In genomic region chr15:6715237-6715636, GRCm38 (mm10) we compare ENCODE assay signal across 19 mouse cellular contexts. TPM values are rescaled to one million over a fixed set of nuclear protein-coding genes. Genes with fewer than 3 reads are reported as not detected.
DNase-seq lines count a peak whose midpoint lies in the region; ATAC-seq and TF ChIP-seq lines count a peak whose summit lies in the region.
"Had no signal": no experiment of that assay in that cellular context is flagged by ENCODE, and none has a peak within 500 bp of the region (broad histone marks: within the 10 kb centered on the region; RNA-seq: fewer than 3 reads in every experiment).

No protein-coding gene starts in this region.

- TF ChIP-seq CTCF in heart, adult 2 months (IDR thresholded peaks at IDR 0.05) = no peak

- peak overlapping the region; percentile 13 for H3K27ac ChIP-seq in heart, embryonic 16.5 days (ENCODE audit: low read length)
- H3K27ac ChIP-seq in heart, adult 2 months = no peak overlapping the region
- no peak overlapping the region for H3K27ac ChIP-seq in intestine, embryonic 16.5 days (ENCODE audit: low read length)
- no peak overlapping the region for H3K27ac ChIP-seq in midbrain, embryonic 14.5 days (replicated peaks; ENCODE audit: low read depth, low read length)
- H3K27ac ChIP-seq: forebrain, embryonic 12.5 days; gastrocnemius, adult 2 months; hindbrain, embryonic 14.5 days; kidney, postnatal 0 days had no signal

- H3K79me2 ChIP-seq in heart, adult 2 months (replicated peaks; ENCODE audit: control insufficient read depth, insufficient read depth, low read length) = peaks cover 9% of the 10 kb centered on the region

- H3K27me3 ChIP-seq in heart, embryonic 16.5 days (ENCODE audit: control insufficient read depth, insufficient read depth, low read length) = no peaks in the 10 kb centered on the region
- no peaks in the 10 kb centered on the region for H3K27me3 ChIP-seq in heart, adult 2 months (ENCODE audit: control insufficient read depth, insufficient read depth, low read length)
- H3K27me3 ChIP-seq in intestine, embryonic 16.5 days (replicated peaks; ENCODE audit: control insufficient read depth, insufficient read depth, low read length) = no peaks in the 10 kb centered on the region
- H3K27me3 ChIP-seq in midbrain, embryonic 14.5 days (ENCODE audit: control insufficient read depth, insufficient read depth, low read length) = no peaks in the 10 kb centered on the region
- H3K27me3 ChIP-seq: forebrain, embryonic 12.5 days; Patski had no signal

- peak; percentile 85 for DNase-seq in heart, adult 11 months
- DNase-seq in heart, adult 9 months (ENCODE audit: low spot score in 2 of 2) = no peak
- DNase-seq in heart, adult 2 months = no peak
- DNase-seq in retina, postnatal 1 day = no peak
- no peak for DNase-seq in midbrain, embryonic 14.5 days
- DNase-seq: adrenal gland, postnatal 10 days; cerebellum, postnatal 36 days; gastrocnemius, adult 2 months; lung, adult 2 months; lung, postnatal 4 days; thymus, postnatal 14 days had no signal

- no peak for TF ChIP-seq POLR2A in heart, adult 2 months (IDR thresholded peaks at IDR 0.05; ENCODE audit: insufficient read depth, low read depth, low read length)

- H3K9me3 ChIP-seq in heart, embryonic 16.5 days (replicated peaks; ENCODE audit: control insufficient read depth, low read length) = no peaks in the 10 kb centered on the region
- peaks cover 4% of the 10 kb centered on the region; the same call in 1 of the 2 replicates for H3K9me3 ChIP-seq in intestine, embryonic 16.5 days (ENCODE audit: control insufficient read depth, low read length)
- no peaks in the 10 kb centered on the region; the same call in 1 of the 2 replicates for H3K9me3 ChIP-seq in midbrain, embryonic 14.5 days (ENCODE audit: control insufficient read depth, low read length)

- peaks cover 5% of the 10 kb centered on the region; the same call in 1 of the 2 replicates for H3K36me3 ChIP-seq in heart, embryonic 16.5 days (ENCODE audit: control insufficient read depth, insufficient read depth)
- H3K36me3 ChIP-seq in heart, adult 2 months (ENCODE audit: control insufficient read depth, insufficient read depth, low read length) = peaks cover 11% of the 10 kb centered on the region
- no peaks in the 10 kb centered on the region for H3K36me3 ChIP-seq in intestine, embryonic 16.5 days (ENCODE audit: control insufficient read depth, insufficient read depth, low read length)
- no peaks in the 10 kb centered on the region for H3K36me3 ChIP-seq in midbrain, embryonic 14.5 days (ENCODE audit: control insufficient read depth, insufficient read depth, low read length)

- WGBS in heart, embryonic 16.5 days = 38% methylated on average over 6 of the region's 6 CpGs
- WGBS in heart, adult 2 months = 63% methylated on average over 6 of the region's 6 CpGs
- 70% methylated on average over 6 of the region's 6 CpGs for WGBS in intestine, embryonic 16.5 days
- 80% methylated on average over 6 of the region's 6 CpGs for WGBS in midbrain, embryonic 14.5 days

- intact Hi-C loops in heart, adult 2 months (cut with DNase I) = loop anchor here (10.0 kb wide), 1 partner anchor 410 kb away; no protein-coding TSS in a partner anchor

- peak overlapping the region; percentile 26 for H3K4me3 ChIP-seq in heart, embryonic 16.5 days (ENCODE audit: low read length)
- H3K4me3 ChIP-seq in heart, adult 2 months = no peak overlapping the region
- H3K4me3 ChIP-seq in intestine, embryonic 16.5 days (ENCODE audit: low read length) = no peak overlapping the region
- H3K4me3 ChIP-seq in midbrain, embryonic 14.5 days (replicated peaks; ENCODE audit: low read depth, low read length) = no peak overlapping the region
- H3K4me3 ChIP-seq: forebrain, embryonic 12.5 days; gastrocnemius, adult 2 months had no signal

- ATAC-seq in heart, embryonic 16.5 days (replicated peaks; ENCODE audit: extremely low read depth, insufficient read depth, low FRiP score) = no peak; the same call in 1 of the 2 replicates
- peak; percentile 21 for ATAC-seq in intestine, embryonic 16.5 days
- ATAC-seq in megakaryocyte progenitor cell, adult 5-6 weeks (replicated peaks; ENCODE audit: poor library complexity) = 0 out of 2 replicates have a peak, but pooled peaks have one; percentile 23
- ATAC-seq in midbrain, embryonic 14.5 days (ENCODE audit: low FRiP score, low TSS enrichment) = no peak
- ATAC-seq: Patski had no signal

- peak overlapping the region; percentile 54 for H3K4me2 ChIP-seq in heart, embryonic 16.5 days (ENCODE audit: low read depth, low read length)
- 0 out of 2 replicates have a peak overlapping the region, but pooled peaks have one; percentile 9 for H3K4me2 ChIP-seq in intestine, embryonic 16.5 days (ENCODE audit: low read depth, low read length)
- H3K4me2 ChIP-seq in midbrain, embryonic 14.5 days (ENCODE audit: low read length) = no peak overlapping the region
- H3K4me2 ChIP-seq: forebrain, embryonic 12.5 days; hindbrain, embryonic 14.5 days; midbrain, embryonic 11.5 days had no signal

- peaks cover 36% of the 10 kb centered on the region for H3K4me1 ChIP-seq in heart, embryonic 16.5 days (ENCODE audit: control insufficient read depth, insufficient read depth, low read length)
- peaks cover 8% of the 10 kb centered on the region for H3K4me1 ChIP-seq in heart, adult 2 months (ENCODE audit: control insufficient read depth, insufficient read depth, low read length)
- H3K4me1 ChIP-seq in intestine, embryonic 16.5 days (ENCODE audit: control insufficient read depth, insufficient read depth, low read length) = peaks cover 36% of the 10 kb centered on the region
- H3K4me1 ChIP-seq in midbrain, embryonic 14.5 days (ENCODE audit: control insufficient read depth, insufficient read depth, low read length) = peaks cover 15% of the 10 kb centered on the region; the same call in 1 of the 2 replicates

- peak overlapping the region; percentile 22 for H3K9ac ChIP-seq in heart, embryonic 16.5 days (ENCODE audit: low read length)
- no peak overlapping the region for H3K9ac ChIP-seq in heart, adult 2 months (ENCODE audit: low read depth, low read length)
- no peak overlapping the region for H3K9ac ChIP-seq in intestine, embryonic 16.5 days (ENCODE audit: low read depth, low read length)
- no peak overlapping the region for H3K9ac ChIP-seq in midbrain, embryonic 14.5 days (replicated peaks; ENCODE audit: low read length)
- H3K9ac ChIP-seq: forebrain, embryonic 12.5 days; hindbrain, embryonic 14.5 days had no signal

- no peak for TF ChIP-seq EP300 in heart, adult 2 months (IDR thresholded peaks at IDR 0.05; ENCODE audit: insufficient read depth, low read depth, low read length)

RNA-seq across cellular contexts. Expression of gene Rictor, which starts 7.1 kb away (rescaled TPM):
- 29.9 and 33.0 TPM in 2 replicates for polyA plus RNA-seq in heart, embryonic 16.5 days (2015; fragmentation: Nextera tagmentation; extraction: Ambion mirVana)
- total RNA-seq in heart, adult 2 months (2021) = 10 to 100 TPM; 11.0 to 13.0 TPM
- polyA plus RNA-seq in heart, adult 2 months (2012; rRNA removed) = 3.6 and 7.5 TPM in 2 replicates
- 32.8 and 33.0 TPM in 2 replicates for polyA plus RNA-seq in intestine, embryonic 16.5 days (2015; fragmentation: Nextera tagmentation; extraction: Ambion mirVana)
- total RNA-seq in megakaryocyte progenitor cell, adult 5-6 weeks (2015) = 26.0 and 29.8 TPM in 2 replicates
- 19.4 and 29.6 TPM in 2 replicates for total RNA-seq in megakaryocyte progenitor cell, adult 5-6 weeks (2017)
- polyA plus RNA-seq in midbrain, embryonic 14.5 days (2014; fragmentation: Nextera tagmentation; extraction: Ambion mirVana) = 43.9 and 59.1 TPM in 2 replicates

Comparison
In these comparisons a context has a peak if more than half of its experiments do, and no peak if none do; other contexts are left out.
1. ATAC-seq: peak in intestine, embryonic 16.5 days (single experiment) and megakaryocyte progenitor cell, adult 5-6 weeks (single experiment); none in heart, embryonic 16.5 days (single experiment) and midbrain, embryonic 14.5 days (single experiment).